Mouse (Mus musculus) cerebellum, adult 18-20 months (tissue): Measurements from ENCODE around the gene Kctd14.

Source experiments
- DNase-seq, 2 experiments: peaks; one replicate each; pipeline ENCODE4 v3.0.0; 2021

The Kctd14 gene

DNA sequence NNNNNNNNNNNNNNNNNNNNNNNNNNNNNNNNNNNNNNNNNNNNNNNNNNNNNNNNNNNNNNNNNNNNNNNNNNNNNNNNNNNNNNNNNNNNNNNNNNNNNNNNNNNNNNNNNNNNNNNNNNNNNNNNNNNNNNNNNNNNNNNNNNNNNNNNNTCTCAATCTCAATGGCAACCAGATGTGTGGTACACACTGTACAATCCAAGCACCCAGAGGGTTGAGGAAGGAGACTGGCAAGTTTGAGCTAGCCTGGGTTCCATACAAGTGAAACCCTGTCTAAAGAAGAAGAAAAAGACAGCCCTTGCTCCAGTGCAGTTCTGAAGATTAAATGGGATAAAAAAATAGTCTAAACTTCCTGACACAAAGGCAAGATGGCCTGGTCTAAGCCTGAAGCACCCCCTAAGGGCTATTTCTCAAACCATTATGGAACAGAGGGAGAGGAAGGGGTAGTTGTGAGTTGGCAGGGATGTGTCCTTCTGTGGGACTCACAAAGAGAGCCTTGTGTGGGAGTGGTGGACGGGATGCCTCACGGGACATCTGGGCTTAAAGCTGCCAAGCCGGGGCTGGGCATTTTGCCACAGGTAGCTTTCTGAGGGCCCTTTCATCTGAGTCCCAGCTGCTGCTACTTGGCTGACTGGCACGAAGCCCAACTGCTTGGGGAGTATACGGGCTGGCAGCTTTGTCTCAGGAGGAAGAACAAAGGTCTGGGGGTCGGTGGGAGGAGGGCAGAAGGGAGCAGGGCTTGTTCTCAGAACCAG lies 4.8 kb upstream of the Kctd14 start:
- DNase-seq = peak; percentile 77 to 80

- no peak for DNase-seq
Measured at GRCm38 (mm10) chr7:97447050-97447531, 4.0 kb upstream of the Kctd14 start.

DNA sequence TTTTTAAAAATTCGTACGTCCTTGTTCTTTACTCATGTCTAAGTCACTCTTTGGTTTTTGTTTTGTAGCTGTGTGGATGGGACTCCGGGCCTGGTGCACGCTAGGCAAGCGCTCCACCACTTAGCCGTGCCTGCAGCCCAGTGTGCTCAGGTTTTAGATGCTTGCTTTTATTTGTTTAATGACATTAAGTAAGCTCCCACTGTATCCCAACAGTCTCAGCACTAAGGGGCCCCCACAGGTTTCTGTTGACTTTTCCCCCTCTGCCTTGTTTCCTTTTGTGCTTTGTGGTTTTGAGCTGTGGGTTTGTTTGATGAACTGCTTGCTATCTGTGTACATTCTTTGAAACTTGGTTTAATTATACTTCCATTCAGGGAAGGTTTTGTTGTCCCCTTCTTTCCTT lies 1.1 kb downstream of the Kctd14 start:
- DNase-seq = no peak

- DNase-seq = no peak
Measured at GRCm38 (mm10) chr7:97453141-97453921, 2.2 kb downstream of the Kctd14 start.

GRCm38 (mm10) chr7:97454795-97455194 lies 3.7 kb downstream of the Kctd14 start:
- no peak for DNase-seq

GRCm38 (mm10) chr7:97455577-97455976 lies 4.5 kb downstream of the Kctd14 start:
- DNase-seq = no peak

DNA sequence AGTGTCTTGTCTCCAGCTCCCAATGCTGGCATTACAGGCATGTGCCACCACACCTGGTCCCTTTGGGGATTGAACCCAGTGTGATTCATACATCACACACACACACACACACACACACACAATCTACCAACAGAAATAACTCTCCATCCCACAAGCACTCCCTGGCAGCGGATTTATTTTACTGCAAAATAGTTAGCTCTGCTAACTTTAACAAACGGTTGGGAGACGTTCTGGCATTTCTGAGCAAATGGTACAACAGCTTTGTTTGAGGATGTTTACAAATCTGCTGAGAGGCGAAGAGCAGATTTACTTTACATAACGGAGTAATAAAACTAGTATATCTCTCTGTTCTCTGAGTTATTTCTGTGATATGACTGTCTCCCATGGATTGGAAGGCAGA lies 21.9 kb downstream of the Kctd14 start:
- DNase-seq = no peak

- no peak for DNase-seq
Measured at GRCm38 (mm10) chr7:97479349-97479748, 28.2 kb downstream of the Kctd14 start.

- peak in 1 of 2 experiments; percentile 20 for DNase-seq
Measured at GRCm38 (mm10) chr7:97480290-97480689, 29.2 kb downstream of the Kctd14 start.

GRCm38 (mm10) chr7:97480821-97481339 lies 29.8 kb downstream of the Kctd14 start, which contains the start of gene Ints4:
Gene Ints4 (plus strand): TSS chr7:97480956.
- peak; percentile 92 to 98 for DNase-seq

- no peak for DNase-seq
Measured at GRCm38 (mm10) chr7:97483378-97483777, 32.3 kb downstream of the Kctd14 start.

DNA sequence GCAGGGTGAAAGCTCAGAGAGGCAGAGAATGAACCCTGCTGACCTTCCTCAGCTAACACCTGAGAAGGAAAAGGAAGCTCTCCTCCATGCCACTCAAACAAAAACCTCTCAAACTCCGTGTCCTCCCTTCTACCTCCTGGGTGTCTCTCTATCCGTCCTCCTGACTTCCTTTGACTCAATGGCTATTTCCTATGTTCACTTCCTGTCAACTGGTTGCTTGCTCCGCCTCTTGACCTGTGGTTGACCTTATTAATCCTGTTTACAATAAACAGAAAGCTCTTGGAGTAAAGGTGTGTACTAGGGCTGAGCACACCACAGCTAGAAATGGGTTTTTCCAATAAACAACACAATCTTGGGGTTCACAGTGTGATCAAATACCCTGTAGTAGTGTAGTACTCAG lies 40.0 kb downstream of the Kctd14 start:
- DNase-seq = no peak

- DNase-seq = no peak
Measured at GRCm38 (mm10) chr7:97492420-97492819, 41.3 kb downstream of the Kctd14 start.

DNA sequence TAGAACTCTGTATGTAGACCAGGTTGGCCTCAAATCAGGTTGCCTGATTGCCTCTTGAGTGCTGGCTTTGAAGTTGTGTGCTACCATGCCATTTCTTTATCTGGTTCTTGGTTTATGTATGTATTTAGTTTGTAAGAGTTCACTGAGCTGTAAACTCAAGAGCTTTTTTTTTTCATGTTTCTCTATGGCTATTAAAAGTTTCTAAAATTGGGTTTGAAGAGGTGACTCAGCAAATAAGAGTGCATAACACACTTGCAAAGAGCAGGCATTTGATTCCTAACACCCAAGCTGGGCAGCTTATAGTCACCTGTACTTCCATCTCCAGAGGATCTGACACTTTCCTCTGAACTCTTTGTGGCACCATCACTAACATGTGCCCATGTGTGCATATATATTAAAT lies 43.9 kb downstream of the Kctd14 start:
- DNase-seq = no peak

- DNase-seq = peak; percentile 72 to 88
Measured at GRCm38 (mm10) chr7:97500555-97501209, 49.6 kb downstream of the Kctd14 start.
